Mouse (Mus musculus) lung, embryonic 14.5 days (tissue): ENCODE measurements around the gene Spryd3. TPM values are rescaled to one million over a fixed set of nuclear protein-coding genes. Genes with fewer than 3 reads are reported as not detected.
A peak's percentile ranks its signal among the peaks of the same experiment; 100 is the strongest.

Experiments
- ATAC-seq: fragments of 200-750 bp; cut with Nextera tagmentation; 2 replicates; pipeline ENCODE4 v1.8.0; 2017; ENCODE audit warnings: mild to moderate bottlenecking, moderate TSS enrichment, moderate library complexity; ENCODE audit not compliant: insufficient read depth
- DNase-seq: peaks from one replicate; pipeline ENCODE4 v3.0.0-alpha.2; 2015
- H3K27ac ChIP-seq: fragments of 300-500 bp; sonication (generic); 2 replicates; pipeline ENCODE4 v1.5.1; 2014; ENCODE audit warnings: low read depth, mild to moderate bottlenecking, moderate library complexity
- H3K27me3 ChIP-seq: fragments of 300-500 bp; sonication (generic); 2 replicates; pipeline ENCODE4 v1.6.1; 2014; ENCODE audit warnings: low read length, control low read depth; ENCODE audit not compliant: insufficient read depth
- H3K36me3 ChIP-seq: fragments of 300-500 bp; sonication (generic); 2 replicates; pipeline ENCODE4 v1.6.1; 2014; ENCODE audit warnings: control low read depth; ENCODE audit not compliant: insufficient read depth
- H3K4me1 ChIP-seq: fragments of 300-500 bp; sonication (generic); 2 replicates; pipeline ENCODE4 v1.6.1; 2014; ENCODE audit warnings: antibody characterized with exemption, control low read depth; ENCODE audit not compliant: insufficient read depth
- H3K4me2 ChIP-seq: fragments of 300-500 bp; sonication (generic); 2 replicates; pipeline ENCODE4 v1.6.1; 2014; ENCODE audit warnings: mild to moderate bottlenecking
- H3K4me3 ChIP-seq: fragments of 300-500 bp; sonication (generic); 2 replicates; pipeline ENCODE4 v1.5.1; 2014; ENCODE audit warnings: low read depth, low read length
- H3K9ac ChIP-seq: fragments of 300-500 bp; sonication (generic); 2 replicates; pipeline ENCODE4 v1.6.1; 2014
- H3K9me3 ChIP-seq: fragments of 300-500 bp; sonication (generic); 2 replicates; pipeline ENCODE4 v1.6.1; 2016; ENCODE audit warnings: low read depth, low read length, control low read depth
- CTCF ChIP-seq: IDR thresholded peaks from 2 replicates; pipeline ENCODE4 v1.5.1; 2016; ENCODE audit warnings: antibody characterized with exemption, low read depth
- WGBS: fragments of 180-500 bp; shearing (Covaris S2); extraction: QIAGEN DNeasy Blood & Tissue Kit; methylation state at CpG from one replicate; pipeline ENCODE4 v1.1.7; 2014; 5-methylcytosine and 5-hydroxymethylcytosine counted together
- polyA plus RNA-seq: library from polyadenylated mRNA; unstranded; fragments of >200 nt; fragmentation: Nextera tagmentation; extraction: Ambion mirVana; gene quantifications from 2 replicates; pipeline ENCODE4 v1.2.1, GENCODE M21; 2014

Spryd3 gene
- polyA plus RNA-seq, 1 experiment from 2014 or later: 13.6 TPM

- no peaks in the 10 kb centered on the region for H3K4me1 ChIP-seq
- peaks cover 27% of the 10 kb centered on the region; the same call in 1 of the 2 replicates for H3K36me3 ChIP-seq
- DNase-seq: no peak
- no peak for TF ChIP-seq CTCF
- no peak overlapping the region for H3K27ac ChIP-seq
- no peak overlapping the region for H3K9ac ChIP-seq
- no peaks in the 10 kb centered on the region for H3K27me3 ChIP-seq
- no peak overlapping the region for H3K4me3 ChIP-seq
- WGBS: 74% methylated on average over 16 of the region's 16 CpGs
- H3K9me3 ChIP-seq: no peaks in the 10 kb centered on the region
- ATAC-seq: no peak
- no peak overlapping the region for H3K4me2 ChIP-seq
Measured at GRCm38 (mm10) chr15:102175736-102176319, 39.8 kb upstream of the Spryd3 start.

GRCm38 (mm10) chr15:102173581-102173980 lies 37.5 kb upstream of the Spryd3 start:
- Histone ChIP-seq H3K4me2 (no peak overlapping the region), H3K36me3 (peaks cover 17% of the 10 kb centered on the region; the same call in 1 of the 2 replicates), H3K4me1 (no peaks in the 10 kb centered on the region), H3K27ac (no peak overlapping the region), H3K9ac (no peak overlapping the region), H3K9me3 (no peaks in the 10 kb centered on the region), H3K27me3 (no peaks in the 10 kb centered on the region), H3K4me3 (no peak overlapping the region)
- WGBS: 85% methylated on average over 3 of the region's 3 CpGs
- no peak for ATAC-seq
- no peak for DNase-seq
- no peak for TF ChIP-seq CTCF

- Histone ChIP-seq H3K4me3 (no peak overlapping the region), H3K36me3 (no peaks in the 10 kb centered on the region), H3K4me1 (peaks cover 4% of the 10 kb centered on the region; the same call in 1 of the 2 replicates), H3K9ac (no peak overlapping the region), H3K27me3 (no peaks in the 10 kb centered on the region), H3K4me2 (no peak overlapping the region), H3K27ac (no peak overlapping the region), H3K9me3 (no peaks in the 10 kb centered on the region)
- WGBS: 48% methylated on average over 2 of the region's 2 CpGs
- ATAC-seq (no peak), DNase-seq (no peak)
- no peak for TF ChIP-seq CTCF
Measured at GRCm38 (mm10) chr15:102169064-102169463, 33.0 kb upstream of the Spryd3 start.

- ATAC-seq (peak; percentile 65), DNase-seq (peak; percentile 82)
- H3K27me3 ChIP-seq: no peaks in the 10 kb centered on the region
- H3K4me1 ChIP-seq: peaks cover 4% of the 10 kb centered on the region; the same call in 1 of the 2 replicates
- no peaks in the 10 kb centered on the region for H3K36me3 ChIP-seq
- WGBS: 18% methylated on average over 6 of the region's 6 CpGs
- no peak overlapping the region for H3K4me3 ChIP-seq
- TF ChIP-seq CTCF: no peak
- peak overlapping the region; percentile 19; the same call in 1 of the 2 replicates for H3K27ac ChIP-seq
- H3K9me3 ChIP-seq: no peaks in the 10 kb centered on the region
- H3K4me2 ChIP-seq: no peak overlapping the region
- no peak overlapping the region for H3K9ac ChIP-seq
Measured at GRCm38 (mm10) chr15:102167620-102168021, 31.6 kb upstream of the Spryd3 start.

- peaks cover 4% of the 10 kb centered on the region; the same call in 1 of the 2 replicates for H3K4me1 ChIP-seq
- 28% methylated on average over 6 of the region's 6 CpGs for WGBS
- no peak for TF ChIP-seq CTCF
- no peak overlapping the region for H3K9ac ChIP-seq
- DNase-seq (no peak), ATAC-seq (no peak)
- H3K4me3 ChIP-seq: no peak overlapping the region
- H3K27me3 ChIP-seq: no peaks in the 10 kb centered on the region
- no peaks in the 10 kb centered on the region for H3K36me3 ChIP-seq
- no peak overlapping the region for H3K27ac ChIP-seq
- H3K4me2 ChIP-seq: no peak overlapping the region
- no peaks in the 10 kb centered on the region for H3K9me3 ChIP-seq
Measured at GRCm38 (mm10) chr15:102165468-102166100, 29.6 kb upstream of the Spryd3 start.

- Histone ChIP-seq H3K27me3 (no peaks in the 10 kb centered on the region), H3K9ac (no peak overlapping the region), H3K36me3 (no peaks in the 10 kb centered on the region), H3K9me3 (no peaks in the 10 kb centered on the region), H3K4me3 (no peak overlapping the region), H3K4me2 (no peak overlapping the region), H3K27ac (no peak overlapping the region), H3K4me1 (peaks cover 4% of the 10 kb centered on the region; the same call in 1 of the 2 replicates)
- ATAC-seq (no peak), DNase-seq (no peak)
- no peak for TF ChIP-seq CTCF
- WGBS: 54% methylated on average over 3 of the region's 3 CpGs
Measured at GRCm38 (mm10) chr15:102163900-102164693, 28.1 kb upstream of the Spryd3 start.
